ENCODE assay signal across 1 mouse cellular context in the genomic region with DNA sequence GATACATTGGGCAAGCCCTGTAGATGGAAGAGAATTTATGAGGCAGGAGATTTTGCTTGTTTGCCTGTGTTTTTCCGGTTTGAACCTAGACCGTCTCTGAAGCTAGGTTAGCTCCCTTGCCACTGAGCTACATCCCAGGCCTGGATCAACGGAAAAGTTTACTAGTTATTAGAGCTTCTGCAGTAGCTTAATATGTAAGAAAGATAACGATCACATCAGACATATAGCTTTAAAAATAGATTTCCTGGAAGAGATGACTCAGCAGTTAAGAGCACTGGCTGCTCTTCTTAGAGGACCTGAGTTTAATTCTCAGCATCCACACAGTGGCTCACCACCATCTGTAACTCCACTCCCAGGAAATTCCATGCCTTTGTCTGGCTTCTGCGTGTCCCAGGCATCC.
A peak's percentile ranks its signal among the peaks of the same experiment; 100 is the strongest.
TF ChIP-seq lines count a peak whose summit lies in the region.

No protein-coding gene starts in this region.

TF ChIP-seq in ES-E14, 5 proteins besides CTCF, POLR2A, EP300 and RAD21:
- peak; percentile 66; the same call in 1 of the 2 replicates for TF ChIP-seq MAFK (IDR thresholded peaks at IDR 0.05; ENCODE audit: insufficient read depth, low read depth, low read length)
- no peak for TF ChIP-seq CHD2 (IDR thresholded peaks at IDR 0.05; ENCODE audit: low read depth, low read length)
TF ChIP-seq in ES-E14: peak in this region for 1.
